Mouse (Mus musculus): Measurements from ENCODE around the gene Tle6. TPM values are rescaled to one million over a fixed set of nuclear protein-coding genes. Genes with fewer than 3 reads are reported as not detected.

The Tle6 gene
- polyA plus RNA-seq, 1 experiment from 2014 or later, result 3.2 TPM

DNA sequence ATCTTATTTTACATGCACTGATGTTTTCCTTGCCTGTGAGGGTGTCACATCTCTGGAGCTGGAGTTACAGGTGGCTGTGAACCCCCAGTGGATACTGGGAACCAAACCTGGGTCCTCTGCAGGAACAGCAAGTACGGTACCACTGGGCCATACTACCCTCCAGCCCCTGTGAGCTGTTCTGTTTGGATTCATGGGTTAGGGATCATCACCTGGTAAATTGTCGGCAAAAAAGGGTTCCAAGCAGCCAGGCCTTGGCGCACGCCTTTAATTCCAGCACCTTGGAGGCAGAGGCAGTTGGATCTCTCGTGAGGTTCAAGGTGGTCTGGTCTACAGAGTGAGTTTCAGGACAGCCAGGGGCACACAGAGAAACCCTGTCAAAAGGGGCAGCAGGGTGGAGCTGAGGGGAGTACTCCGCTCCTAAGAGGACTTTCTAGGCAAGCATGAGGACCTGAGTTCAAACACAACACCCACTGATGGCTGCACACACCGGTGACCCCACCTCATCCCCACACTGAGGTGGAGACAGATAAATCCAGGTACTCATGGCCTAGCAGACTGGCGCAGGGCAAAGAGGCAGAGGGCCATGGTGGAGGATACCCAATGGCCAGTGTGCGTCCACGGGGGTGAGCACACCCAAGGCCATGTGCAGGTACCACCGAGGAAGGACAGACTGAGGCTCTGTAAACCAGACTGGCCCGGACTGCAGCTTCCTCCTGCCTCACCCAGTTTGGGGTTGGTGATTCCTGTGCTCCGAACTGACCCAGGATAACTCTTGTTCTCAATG lies 53.9 kb downstream of the Tle6 start:
- DNase-seq, result no peak
- whole genome bisulfite sequencing, result 92% methylated on average over 13 of the region's 13 CpGs
- Histone ChIP-seq H3K9me3 (ENCODE audit: control insufficient read depth, low read length) (no peaks in the 10 kb centered on the region), H3K4me3 (replicated peaks; ENCODE audit: low read depth, low read length) (no peak overlapping the region), H3K27me3 (ENCODE audit: control insufficient read depth, insufficient read depth, low read length) (no peaks in the 10 kb centered on the region; the same call in 1 of the 2 replicates), H3K4me1 (ENCODE audit: control insufficient read depth, insufficient read depth, low read length) (peaks cover 20% of the 10 kb centered on the region), H3K4me2 (ENCODE audit: low read length) (no peak overlapping the region), H3K36me3 (ENCODE audit: control insufficient read depth, insufficient read depth, low read length) (no peaks in the 10 kb centered on the region), H3K27ac (replicated peaks; ENCODE audit: low read depth, low read length) (no peak overlapping the region), H3K9ac (replicated peaks; ENCODE audit: low read length) (0 out of 2 replicates have a peak overlapping the region, but pooled peaks have one; percentile 20)
- ATAC-seq (ENCODE audit: low FRiP score, low TSS enrichment), result no peak

DNA sequence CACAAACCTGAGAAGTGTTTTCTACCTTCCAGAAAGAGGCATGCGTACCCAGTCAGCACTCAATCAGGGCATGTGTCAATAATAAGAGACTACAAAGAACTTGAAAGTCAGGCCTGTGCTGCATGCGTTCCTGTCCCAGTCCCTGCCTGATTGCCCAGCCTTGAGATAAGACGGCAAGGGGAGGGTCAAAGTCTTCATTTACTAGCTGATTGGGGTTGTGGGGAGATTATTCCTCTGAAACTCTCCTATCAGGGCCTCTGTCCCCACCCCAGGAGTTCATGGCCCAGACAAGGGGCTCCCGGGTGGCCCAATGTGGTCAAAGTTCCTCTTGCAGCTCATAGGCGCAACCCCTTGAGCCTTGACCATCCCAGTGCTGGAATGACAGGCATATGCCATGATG lies 54.5 kb downstream of the Tle6 start:
- WGBS, result 80% methylated on average over 5 of the region's 5 CpGs
- DNase-seq, result no peak
- Histone ChIP-seq H3K27me3 (ENCODE audit: control insufficient read depth, insufficient read depth, low read length) (no peaks in the 10 kb centered on the region; the same call in 1 of the 2 replicates), H3K9ac (replicated peaks; ENCODE audit: low read length) (no peak overlapping the region), H3K4me3 (replicated peaks; ENCODE audit: low read depth, low read length) (no peak overlapping the region), H3K36me3 (ENCODE audit: control insufficient read depth, insufficient read depth, low read length) (no peaks in the 10 kb centered on the region), H3K9me3 (ENCODE audit: control insufficient read depth, low read length) (no peaks in the 10 kb centered on the region), H3K27ac (replicated peaks; ENCODE audit: low read depth, low read length) (no peak overlapping the region), H3K4me2 (ENCODE audit: low read length) (no peak overlapping the region), H3K4me1 (ENCODE audit: control insufficient read depth, insufficient read depth, low read length) (peaks cover 24% of the 10 kb centered on the region)
- no peak for ATAC-seq (ENCODE audit: low FRiP score, low TSS enrichment)

DNA sequence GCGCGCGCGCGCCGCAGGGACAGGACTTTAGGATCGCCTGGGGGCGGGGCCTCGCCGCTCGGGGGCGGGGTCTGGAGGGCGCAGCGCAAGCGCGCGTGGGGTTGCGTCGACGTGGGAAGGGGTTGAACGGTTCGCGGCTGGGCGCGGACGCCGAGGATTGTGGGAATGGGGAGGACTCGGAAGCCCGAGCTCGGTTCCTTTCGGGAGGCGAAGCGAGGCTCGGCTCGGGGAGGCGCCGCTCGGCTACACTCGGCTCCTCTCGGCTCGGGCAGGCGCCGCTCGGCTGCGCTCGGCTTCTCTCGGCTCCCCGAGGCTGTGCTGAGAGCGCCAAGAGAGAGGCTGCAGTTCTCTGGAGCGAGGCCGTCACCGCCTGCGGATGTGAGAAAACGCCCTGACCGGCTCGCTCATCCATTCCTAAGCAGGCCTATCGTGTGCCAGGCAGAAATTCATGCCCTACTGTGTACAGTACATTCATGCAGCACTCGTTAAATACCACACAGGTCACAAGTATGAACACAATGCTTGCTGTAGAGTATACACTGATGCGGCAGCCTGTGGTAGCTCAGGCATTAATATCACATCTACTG lies 55.6 kb downstream of the Tle6 start, which contains the start of gene Gna11:
Gna11 (minus strand) TSS at position 30 of the 587 bp plus-strand sequence.
- H3K27ac ChIP-seq (replicated peaks; ENCODE audit: low read depth, low read length), result peak within 1 kb of the TSS; percentile 93
- no peaks in the 10 kb centered on the region for H3K36me3 ChIP-seq (ENCODE audit: control insufficient read depth, insufficient read depth, low read length)
- no peaks in the 10 kb centered on the region; the same call in 1 of the 2 replicates for H3K27me3 ChIP-seq (ENCODE audit: control insufficient read depth, insufficient read depth, low read length)
- H3K9ac ChIP-seq (replicated peaks; ENCODE audit: low read length), result peak within 1 kb of the TSS; percentile 91
- H3K4me1 ChIP-seq (ENCODE audit: control insufficient read depth, insufficient read depth, low read length), result peaks cover 24% of the 10 kb centered on the region
- H3K4me2 ChIP-seq (ENCODE audit: low read length), result peak within 1 kb of the TSS; percentile 95
- under 1% methylated on average over 59 of the region's 59 CpGs for WGBS
- no peaks in the 10 kb centered on the region for H3K9me3 ChIP-seq (ENCODE audit: control insufficient read depth, low read length)
- peak; percentile 100 for DNase-seq
- ATAC-seq (ENCODE audit: low FRiP score, low TSS enrichment), result peak; percentile 96
- H3K4me3 ChIP-seq (replicated peaks; ENCODE audit: low read depth, low read length), result peak within 1 kb of the TSS; percentile 91

DNA sequence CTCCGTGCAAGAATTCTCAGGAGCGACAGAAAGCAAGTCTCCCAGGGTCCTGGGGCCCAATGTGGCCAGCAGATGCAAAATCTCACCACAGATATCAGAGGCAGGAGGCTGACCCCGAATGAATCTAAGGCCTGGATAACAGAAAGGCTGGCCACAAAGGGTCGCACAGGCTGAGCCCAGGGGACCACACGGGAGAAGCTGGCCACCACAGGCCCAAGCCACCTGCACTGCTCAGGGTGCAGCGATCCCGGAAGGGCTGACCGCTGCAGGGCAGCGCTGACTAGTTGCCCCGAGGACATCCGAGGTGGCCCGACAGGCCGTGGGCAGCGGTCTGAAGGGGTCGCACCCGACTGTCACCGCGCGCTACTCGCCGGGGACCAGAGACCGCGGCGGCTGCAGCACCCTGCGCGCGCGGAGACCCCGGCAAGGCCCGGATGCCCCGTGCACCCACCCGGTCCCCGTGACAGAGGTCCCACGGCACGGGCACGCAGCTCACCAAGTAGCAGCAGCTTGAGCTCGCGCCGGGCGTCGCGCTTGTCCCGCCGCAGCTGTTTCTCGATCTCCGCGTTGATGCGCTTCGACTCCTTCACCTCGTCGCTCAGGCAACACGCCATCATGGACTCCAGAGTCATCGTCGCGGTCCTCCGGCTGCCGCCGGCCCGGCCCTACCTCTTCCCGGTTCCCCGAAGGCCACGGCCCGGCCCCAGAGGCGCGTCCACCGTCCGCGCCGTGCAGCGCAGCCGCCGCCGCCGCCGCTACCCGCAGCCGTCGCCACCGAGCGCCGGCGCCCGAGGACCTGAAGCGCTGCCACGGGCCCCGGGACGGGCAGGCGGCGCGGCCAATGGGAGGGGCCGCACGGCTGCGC lies 56.3 kb downstream of the Tle6 start:
- 0 out of 2 replicates have a peak, but pooled peaks have one; percentile 1 for ATAC-seq (ENCODE audit: low FRiP score, low TSS enrichment)
- under 1% methylated on average over 90 of the region's 93 CpGs for WGBS

DNA sequence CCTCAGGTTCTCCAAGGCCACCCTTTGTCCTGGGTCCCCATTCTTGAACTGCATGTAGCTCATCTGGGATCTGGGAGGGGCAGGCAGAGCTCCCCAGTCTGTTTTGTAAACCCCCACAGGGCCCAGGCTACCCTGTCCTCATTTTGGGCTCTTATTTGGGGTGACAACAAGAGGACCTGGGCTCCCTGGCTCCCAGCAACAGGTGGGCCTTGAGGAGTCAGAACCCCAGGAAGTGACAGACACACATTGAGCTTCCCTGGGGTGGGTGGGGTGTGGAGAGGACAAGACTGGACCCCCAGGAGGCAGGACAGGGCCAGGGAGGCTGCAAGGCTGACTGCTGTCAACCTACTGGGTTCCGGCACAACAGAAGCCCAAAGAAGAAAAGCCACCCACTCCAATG lies 57.2 kb downstream of the Tle6 start:
- no peaks in the 10 kb centered on the region for H3K27me3 ChIP-seq (ENCODE audit: control insufficient read depth, insufficient read depth, low read length)
- H3K9me3 ChIP-seq (ENCODE audit: control insufficient read depth, low read length), result no peaks in the 10 kb centered on the region
- H3K4me1 ChIP-seq (ENCODE audit: control insufficient read depth, insufficient read depth, low read length), result peaks cover 24% of the 10 kb centered on the region
- H3K4me2 ChIP-seq (ENCODE audit: low read length), result peak overlapping the region; percentile 95
- ATAC-seq (ENCODE audit: low FRiP score, low TSS enrichment) (no peak), DNase-seq (no peak)
- 0 out of 2 replicates have a peak, but pooled peaks cover 6% of the 10 kb centered on the region for H3K36me3 ChIP-seq (ENCODE audit: control insufficient read depth, insufficient read depth, low read length)
- H3K4me3 ChIP-seq (replicated peaks; ENCODE audit: low read depth, low read length), result peak overlapping the region; percentile 91
- peak overlapping the region; percentile 91 for H3K9ac ChIP-seq (replicated peaks; ENCODE audit: low read length)
- 60% methylated on average over 1 of the region's 1 CpGs for WGBS
- no peak overlapping the region for H3K27ac ChIP-seq (replicated peaks; ENCODE audit: low read depth, low read length)

More for the DNA sequence above, 56.3 kb downstream of the Tle6 start:
- Histone ChIP-seq H3K4me3 (replicated peaks; ENCODE audit: low read depth, low read length) (peak overlapping the region; percentile 91), H3K4me2 (ENCODE audit: low read length) (peak overlapping the region; percentile 95), H3K9me3 (ENCODE audit: control insufficient read depth, low read length) (no peaks in the 10 kb centered on the region), H3K9ac (replicated peaks; ENCODE audit: low read length) (peak overlapping the region; percentile 91), H3K36me3 (ENCODE audit: control insufficient read depth, insufficient read depth, low read length) (0 out of 2 replicates have a peak, but pooled peaks cover 3% of the 10 kb centered on the region), H3K27ac (replicated peaks; ENCODE audit: low read depth, low read length) (peak overlapping the region; percentile 93), H3K4me1 (ENCODE audit: control insufficient read depth, insufficient read depth, low read length) (peaks cover 24% of the 10 kb centered on the region), H3K27me3 (ENCODE audit: control insufficient read depth, insufficient read depth, low read length) (no peaks in the 10 kb centered on the region)
- no peak for DNase-seq

DNA sequence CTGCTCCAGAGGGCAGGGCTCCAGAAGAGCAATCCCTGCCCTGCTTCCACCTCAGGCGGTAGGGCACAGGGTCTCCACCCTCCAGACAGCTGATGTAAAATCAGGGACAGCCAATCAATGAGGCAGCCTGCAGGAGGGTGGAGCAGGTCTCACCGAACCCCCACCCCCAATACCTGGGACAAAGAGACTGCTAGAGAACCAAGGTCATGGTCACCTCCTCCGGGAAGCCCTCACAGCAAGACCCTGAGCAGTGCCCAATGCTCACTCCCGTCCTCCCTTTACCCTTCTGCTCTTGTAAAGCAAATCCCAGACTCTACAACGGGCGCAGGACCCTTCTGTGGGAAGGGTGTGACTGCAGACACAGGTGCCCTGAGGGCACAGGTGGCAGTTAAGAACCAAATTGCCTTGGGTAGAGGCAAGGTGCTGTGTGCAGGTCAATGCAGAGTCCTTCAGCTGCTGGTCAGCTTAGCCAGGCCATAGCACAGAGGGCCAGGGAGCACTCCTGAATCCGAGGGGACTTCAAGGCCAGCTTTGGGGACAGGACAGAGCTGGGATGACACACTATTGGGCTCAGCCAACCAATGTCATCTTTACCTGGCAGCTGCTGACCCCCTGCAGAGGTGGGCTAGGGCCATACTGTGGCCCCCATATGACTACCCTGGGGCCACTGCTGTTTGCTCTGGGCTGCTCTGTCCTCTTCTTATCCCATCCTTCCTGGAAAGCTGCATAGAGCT lies 58.0 kb downstream of the Tle6 start:
- H3K4me2 ChIP-seq (ENCODE audit: low read length), result peak overlapping the region; percentile 95
- WGBS, result 77% methylated on average over 7 of the region's 7 CpGs

DNA sequence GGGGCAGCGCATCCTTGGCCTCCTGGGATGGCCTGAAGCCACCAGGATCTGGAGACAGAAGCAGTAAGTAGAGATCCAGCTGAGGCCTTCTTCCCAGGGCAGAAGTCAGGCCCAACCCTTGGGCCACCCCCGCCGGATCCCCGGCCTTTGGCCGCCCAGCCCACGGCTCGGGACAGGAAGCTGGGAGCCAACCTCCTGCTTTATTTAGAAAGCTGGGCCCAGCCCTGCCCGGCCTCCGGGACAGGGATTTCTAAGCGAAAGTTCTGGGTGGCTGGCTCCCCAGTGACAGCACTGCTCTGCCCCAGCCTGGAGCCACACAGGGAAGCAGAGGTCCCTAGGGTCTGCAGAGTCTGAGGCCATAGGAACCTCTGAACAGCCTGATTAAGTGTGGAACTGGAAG lies 59.1 kb downstream of the Tle6 start:
- H3K4me3 ChIP-seq (replicated peaks; ENCODE audit: low read depth, low read length), result no peak overlapping the region
- DNase-seq, result no peak
- no peak for ATAC-seq (ENCODE audit: low FRiP score, low TSS enrichment)
- H3K9me3 ChIP-seq (ENCODE audit: control insufficient read depth, low read length), result no peaks in the 10 kb centered on the region
- no peaks in the 10 kb centered on the region for H3K27me3 ChIP-seq (ENCODE audit: control insufficient read depth, insufficient read depth, low read length)
- H3K4me1 ChIP-seq (ENCODE audit: control insufficient read depth, insufficient read depth, low read length), result peaks cover 24% of the 10 kb centered on the region
- H3K9ac ChIP-seq (replicated peaks; ENCODE audit: low read length), result peak overlapping the region; percentile 9; the same call in 1 of the 2 replicates
- WGBS, result 82% methylated on average over 10 of the region's 10 CpGs
- H3K36me3 ChIP-seq (ENCODE audit: control insufficient read depth, insufficient read depth, low read length), result 0 out of 2 replicates have a peak, but pooled peaks cover 6% of the 10 kb centered on the region
- no peak overlapping the region for H3K27ac ChIP-seq (replicated peaks; ENCODE audit: low read depth, low read length)
- H3K4me2 ChIP-seq (ENCODE audit: low read length), result 0 out of 2 replicates have a peak overlapping the region, but pooled peaks have one; percentile 3

More for the DNA sequence above, 58.0 kb downstream of the Tle6 start:
- Histone ChIP-seq H3K36me3 (ENCODE audit: control insufficient read depth, insufficient read depth, low read length) (0 out of 2 replicates have a peak, but pooled peaks cover 6% of the 10 kb centered on the region), H3K4me3 (replicated peaks; ENCODE audit: low read depth, low read length) (0 out of 2 replicates have a peak overlapping the region, but pooled peaks have one; percentile 5), H3K27ac (replicated peaks; ENCODE audit: low read depth, low read length) (no peak overlapping the region), H3K9me3 (ENCODE audit: control insufficient read depth, low read length) (no peaks in the 10 kb centered on the region), H3K9ac (replicated peaks; ENCODE audit: low read length) (peak overlapping the region; percentile 91; the same call in 1 of the 2 replicates), H3K27me3 (ENCODE audit: control insufficient read depth, insufficient read depth, low read length) (no peaks in the 10 kb centered on the region), H3K4me1 (ENCODE audit: control insufficient read depth, insufficient read depth, low read length) (peaks cover 24% of the 10 kb centered on the region)
- DNase-seq, result no peak
- ATAC-seq (ENCODE audit: low FRiP score, low TSS enrichment), result no peak

Data from midbrain, embryonic 14.5 days (tissue).